In genomic region chr9:57761563-57762551, GRCm38 (mm10) we compare ENCODE assay signal across 8 mouse cellular contexts. TPM values are rescaled to one million over a fixed set of nuclear protein-coding genes. Genes with fewer than 3 reads are reported as not detected.
A peak's percentile ranks its signal among the peaks of the same experiment; 100 is the strongest.
DNase-seq lines count a peak whose midpoint lies in the region; ATAC-seq and TF ChIP-seq lines count a peak whose summit lies in the region.

No protein-coding gene starts in this region.

- H3K36me3 ChIP-seq in megakaryocyte, embryonic 14.5 days (replicated peaks; ENCODE audit: low read length), result peaks cover 62% of the 10 kb centered on the region
- peaks cover 47% of the 10 kb centered on the region for H3K36me3 ChIP-seq in small intestine, adult 2 months (ENCODE audit: control insufficient read depth, insufficient read depth, low read length)

- 82% methylated on average over 13 of the region's 13 CpGs for WGBS in cerebellum, adult 2 months
- 81% methylated on average over 13 of the region's 13 CpGs for WGBS in small intestine, adult 2 months

- no peaks in the 10 kb centered on the region for H3K27me3 ChIP-seq in cerebellum, adult 2 months (ENCODE audit: control insufficient read depth, insufficient read depth, low read length)
- no peaks in the 10 kb centered on the region for H3K27me3 ChIP-seq in megakaryocyte, embryonic 14.5 days (replicated peaks)
- H3K27me3 ChIP-seq in small intestine, adult 2 months (ENCODE audit: control insufficient read depth, insufficient read depth, low read length), result no peaks in the 10 kb centered on the region

- H3K4me1 ChIP-seq in cerebellum, adult 2 months (ENCODE audit: control insufficient read depth, insufficient read depth, low read length), result peaks cover 36% of the 10 kb centered on the region
- peaks cover 85% of the 10 kb centered on the region for H3K4me1 ChIP-seq in megakaryocyte, embryonic 14.5 days
- peaks cover 19% of the 10 kb centered on the region for H3K4me1 ChIP-seq in small intestine, adult 2 months (ENCODE audit: control insufficient read depth, insufficient read depth, insufficient read length, low read length)

- H3K27ac ChIP-seq in cerebellum, adult 2 months (ENCODE audit: insufficient read depth, low read length), result peak overlapping the region; percentile 29
- H3K27ac ChIP-seq in small intestine, adult 2 months (ENCODE audit: insufficient read depth, low read depth, low read length), result peak overlapping the region; percentile 36; the same call in 1 of the 2 replicates

- TF ChIP-seq CTCF in cerebellum, adult 2 months (IDR thresholded peaks at IDR 0.05; ENCODE audit: borderline replicate concordance, insufficient read depth, low read depth, low read length), result no peak
- no peak for TF ChIP-seq CTCF in small intestine, adult 2 months (IDR thresholded peaks at IDR 0.05; ENCODE audit: extremely low read depth, insufficient read length, insufficient replicate concordance, low read depth, low read length)

- no peak for DNase-seq in cerebellum, adult 2 months
- DNase-seq in kidney, postnatal 14 days, result peak; percentile 58
- no peak for DNase-seq in MN1 (ENCODE audit: low spot score)
- DNase-seq in layer of hippocampus, postnatal 25 days (ENCODE audit: extremely low spot score in 1 of 2, low spot score in 1 of 2), result no peak

- no peaks in the 10 kb centered on the region for H3K9me3 ChIP-seq in megakaryocyte, embryonic 14.5 days

- H3K4me3 ChIP-seq in cerebellum, adult 2 months (replicated peaks; ENCODE audit: insufficient read depth, low read depth, low read length), result peak overlapping the region; percentile 54
- peak overlapping the region; percentile 98 for H3K4me3 ChIP-seq in megakaryocyte, embryonic 14.5 days (replicated peaks)
- no peak overlapping the region for H3K4me3 ChIP-seq in small intestine, adult 2 months (ENCODE audit: low read depth, low read length)

- ATAC-seq in cerebellum, adult (ENCODE audit: insufficient number of reproducible peaks, low FRiP score, low TSS enrichment), result no peak
- no peak for ATAC-seq in megakaryocyte, adult 5-6 weeks (ENCODE audit: poor library complexity, severe bottlenecking)

- TF ChIP-seq POLR2A in cerebellum, adult 2 months (IDR thresholded peaks at IDR 0.05; ENCODE audit: borderline replicate concordance, insufficient read depth, low read length), result no peak
- no peak for TF ChIP-seq POLR2A in small intestine, adult 2 months (IDR thresholded peaks at IDR 0.05; ENCODE audit: low read depth, low read length)

RNA-seq across cellular contexts. Expression of gene Clk3, which starts 3.8 kb away (rescaled TPM):
- 144 TPM in 2 replicates for polyA plus RNA-seq in cerebellum, adult 2 months (2012; rRNA removed)
- polyA plus RNA-seq in megakaryocyte, embryonic 14.5 days (2012; ENCODE audit: insufficient read depth, low replicate concordance), result 68.1 and 100 TPM in 2 replicates
- 55.8 and 59.7 TPM in 2 replicates for total RNA-seq in megakaryocyte, adult 5-6 weeks (2015)
- total RNA-seq in megakaryocyte, adult 5-6 weeks (2017), result 60.0 and 91.1 TPM in 2 replicates
- 30.7 and 66.1 TPM in 2 replicates for polyA plus RNA-seq in small intestine, adult 2 months (2012; rRNA removed)
- 10 to 100 TPM; 72.9 to 75.2 TPM for total RNA-seq in layer of hippocampus, postnatal 25 days (2021)

RNA-seq across cellular contexts. Expression of gene Edc3, which starts 53.5 kb away (rescaled TPM):
- 16.1 TPM in 2 replicates for polyA plus RNA-seq in cerebellum, adult 2 months (2012; rRNA removed)
- 1.1 and 2.8 TPM in 2 replicates for polyA plus RNA-seq in megakaryocyte, embryonic 14.5 days (2012; ENCODE audit: insufficient read depth, low replicate concordance)
- 5.5 and 5.7 TPM in 2 replicates for total RNA-seq in megakaryocyte, adult 5-6 weeks (2015)
- 3.7 and 4.9 TPM in 2 replicates for total RNA-seq in megakaryocyte, adult 5-6 weeks (2017)
- 3.7 and 8.0 TPM in 2 replicates for polyA plus RNA-seq in small intestine, adult 2 months (2012; rRNA removed)
- 10 to 100 TPM; 14.0 to 15.2 TPM for total RNA-seq in layer of hippocampus, postnatal 25 days (2021)
